8 mouse cellular contexts compared by ENCODE assay signal in the genomic region with DNA sequence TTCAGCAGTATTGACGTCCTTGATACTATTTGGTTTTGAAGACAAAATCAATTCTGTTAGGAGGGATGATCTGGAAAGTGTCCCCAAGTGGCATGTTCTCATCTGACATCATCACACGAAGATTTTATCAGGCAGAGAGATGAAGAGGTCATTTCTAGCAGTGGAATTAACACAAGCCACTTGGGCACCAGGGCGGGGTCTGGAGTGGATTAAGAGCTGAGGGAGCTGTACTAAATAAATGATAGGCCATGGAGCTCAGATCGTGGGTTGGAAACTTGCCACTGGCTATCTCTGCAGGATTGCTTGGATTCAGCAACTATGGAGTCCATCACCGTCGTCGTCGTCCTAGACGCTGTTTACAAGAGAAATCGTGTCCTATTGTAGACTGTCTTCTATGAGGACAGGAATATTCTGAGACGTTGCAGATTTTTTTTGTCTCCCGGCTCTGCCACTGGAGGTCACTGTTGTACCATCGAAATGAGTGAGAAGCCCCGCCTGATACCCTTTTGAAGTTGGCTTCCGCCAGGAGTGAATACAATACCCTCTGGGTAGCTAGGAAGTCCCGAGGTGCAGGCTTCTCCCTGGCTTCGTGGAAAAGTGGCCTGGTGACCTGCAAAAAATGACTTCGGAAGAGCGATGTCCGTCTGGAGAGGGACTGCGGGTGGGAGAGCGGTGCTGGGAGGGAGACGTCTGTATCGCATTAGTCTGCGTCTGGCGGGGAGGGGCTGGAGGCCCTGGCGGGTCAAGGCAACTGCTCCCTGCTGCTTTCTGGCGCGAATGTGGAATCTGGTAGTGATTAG.
A peak's percentile ranks its signal among the peaks of the same experiment; 100 is the strongest.
DNase-seq lines count a peak whose midpoint lies in the region; ATAC-seq lines count a peak whose summit lies in the region.

No protein-coding gene starts in this region.

- H3K4me2 ChIP-seq in embryonic facial prominence, embryonic 12.5 days (replicated peaks) = peak overlapping the region; percentile 44
- H3K4me2 ChIP-seq in kidney, embryonic 14.5 days (replicated peaks; ENCODE audit: low read depth, low read length) = peak overlapping the region; percentile 49
- H3K4me2 ChIP-seq in limb, embryonic 15.5 days = peak overlapping the region; percentile 61

- no peaks in the 10 kb centered on the region for H3K27me3 ChIP-seq in erythroblast, embryonic 14.5 days (ENCODE audit: control insufficient read depth)
- H3K27me3 ChIP-seq in embryonic facial prominence, embryonic 12.5 days = no peaks in the 10 kb centered on the region
- H3K27me3 ChIP-seq in kidney, embryonic 14.5 days (ENCODE audit: control insufficient read depth, insufficient read depth, low read length) = no peaks in the 10 kb centered on the region
- H3K27me3 ChIP-seq in limb, embryonic 15.5 days = no peaks in the 10 kb centered on the region

- no peak for ATAC-seq in erythroblast, adult 5-6 weeks (replicated peaks; ENCODE audit: low FRiP score, poor library complexity, severe bottlenecking)
- ATAC-seq in embryonic facial prominence, embryonic 12.5 days (ENCODE audit: insufficient number of reproducible peaks, insufficient read depth, low FRiP score, low TSS enrichment) = peak; percentile 90
- peak; percentile 91 for ATAC-seq in kidney, embryonic 14.5 days (ENCODE audit: low FRiP score, low TSS enrichment)
- ATAC-seq in limb, embryonic 15.5 days (ENCODE audit: insufficient number of reproducible peaks, low FRiP score, low TSS enrichment, low read depth) = peak; percentile 86

- peak overlapping the region; percentile 40 for H3K4me3 ChIP-seq in erythroblast, embryonic 14.5 days (replicated peaks)
- H3K4me3 ChIP-seq in embryonic facial prominence, embryonic 12.5 days = peak overlapping the region; percentile 29
- peak overlapping the region; percentile 35 for H3K4me3 ChIP-seq in kidney, embryonic 14.5 days (ENCODE audit: low read length)
- H3K4me3 ChIP-seq in limb, embryonic 15.5 days = peak overlapping the region; percentile 43

- WGBS in embryonic facial prominence, embryonic 12.5 days = 4% methylated on average over 29 of the region's 29 CpGs
- 6% methylated on average over 29 of the region's 29 CpGs for WGBS in kidney, embryonic 14.5 days
- WGBS in limb, embryonic 15.5 days = 4% methylated on average over 29 of the region's 29 CpGs

- no peaks in the 10 kb centered on the region for H3K36me3 ChIP-seq in erythroblast, embryonic 14.5 days (ENCODE audit: control insufficient read depth)
- no peaks in the 10 kb centered on the region for H3K36me3 ChIP-seq in embryonic facial prominence, embryonic 12.5 days
- no peaks in the 10 kb centered on the region for H3K36me3 ChIP-seq in kidney, embryonic 14.5 days (ENCODE audit: control insufficient read depth, insufficient read depth, low read length)
- H3K36me3 ChIP-seq in limb, embryonic 15.5 days = no peaks in the 10 kb centered on the region

- peak overlapping the region; percentile 95 for H3K27ac ChIP-seq in embryonic facial prominence, embryonic 12.5 days
- peak overlapping the region; percentile 65; the same call in 1 of the 2 replicates for H3K27ac ChIP-seq in kidney, embryonic 14.5 days (ENCODE audit: low read depth, low read length)
- H3K27ac ChIP-seq in limb, embryonic 15.5 days = peak overlapping the region; percentile 93

- peak overlapping the region; percentile 44; the same call in 1 of the 2 replicates for H3K9ac ChIP-seq in embryonic facial prominence, embryonic 12.5 days
- H3K9ac ChIP-seq in kidney, embryonic 14.5 days (ENCODE audit: low read depth, low read length) = peak overlapping the region; percentile 62
- H3K9ac ChIP-seq in limb, embryonic 15.5 days = peak overlapping the region; percentile 59

- DNase-seq in heart, adult 9 months (ENCODE audit: low spot score in 2 of 2) = peak; percentile 86 to 91
- DNase-seq in monocyte, adult 2 months (ENCODE audit: low read depth in 1 of 2, low spot score in 2 of 2) = peak; percentile 30 to 67
- peak; percentile 73 to 79 for DNase-seq in spleen, postnatal 36 days (ENCODE audit: low spot score in 2 of 2)

- H3K4me1 ChIP-seq in erythroblast, embryonic 14.5 days (ENCODE audit: control insufficient read depth) = no peaks in the 10 kb centered on the region; the same call in 1 of the 2 replicates
- H3K4me1 ChIP-seq in embryonic facial prominence, embryonic 12.5 days = peaks cover 20% of the 10 kb centered on the region
- peaks cover 6% of the 10 kb centered on the region; the same call in 1 of the 2 replicates for H3K4me1 ChIP-seq in kidney, embryonic 14.5 days (ENCODE audit: control insufficient read depth, insufficient read depth, low read length)
- peaks cover 17% of the 10 kb centered on the region for H3K4me1 ChIP-seq in limb, embryonic 15.5 days

- H3K9me3 ChIP-seq in erythroblast, embryonic 14.5 days (ENCODE audit: control insufficient read depth, low read length) = no peaks in the 10 kb centered on the region
- no peaks in the 10 kb centered on the region for H3K9me3 ChIP-seq in embryonic facial prominence, embryonic 12.5 days
- H3K9me3 ChIP-seq in kidney, embryonic 14.5 days (ENCODE audit: control insufficient read depth, low read length) = no peaks in the 10 kb centered on the region
- H3K9me3 ChIP-seq in limb, embryonic 15.5 days = no peaks in the 10 kb centered on the region
